Mouse (Mus musculus) heart, postnatal 10 days (tissue): ENCODE measurements around the gene Stau1. TPM values are rescaled to one million over a fixed set of nuclear protein-coding genes. Genes with fewer than 3 reads are reported as not detected.
"Not testable (repeated sequence)": the region's sequence is repeated elsewhere in the genome, so short reads cannot be mapped to it uniquely, and the experiment has no call there.

Source experiments
- DNase-seq, 2 experiments: peaks; one replicate each; pipeline ENCODE4 v3.0.0; 2021
- intact Hi-C: fragments of 180-260 bp; cut with DNase I; formaldehyde crosslinking; loops from one replicate; pipeline ENCODE4 v1.15.1; 2025
- total RNA-seq, 2 experiments: library from RNA; stranded (reverse); gene quantifications; 2 replicates each; pipeline ENCODE4 v1.2.3; 2021

Stau1 gene
- total RNA-seq, result 10 to 100 TPM; 54.2 TPM

DNA sequence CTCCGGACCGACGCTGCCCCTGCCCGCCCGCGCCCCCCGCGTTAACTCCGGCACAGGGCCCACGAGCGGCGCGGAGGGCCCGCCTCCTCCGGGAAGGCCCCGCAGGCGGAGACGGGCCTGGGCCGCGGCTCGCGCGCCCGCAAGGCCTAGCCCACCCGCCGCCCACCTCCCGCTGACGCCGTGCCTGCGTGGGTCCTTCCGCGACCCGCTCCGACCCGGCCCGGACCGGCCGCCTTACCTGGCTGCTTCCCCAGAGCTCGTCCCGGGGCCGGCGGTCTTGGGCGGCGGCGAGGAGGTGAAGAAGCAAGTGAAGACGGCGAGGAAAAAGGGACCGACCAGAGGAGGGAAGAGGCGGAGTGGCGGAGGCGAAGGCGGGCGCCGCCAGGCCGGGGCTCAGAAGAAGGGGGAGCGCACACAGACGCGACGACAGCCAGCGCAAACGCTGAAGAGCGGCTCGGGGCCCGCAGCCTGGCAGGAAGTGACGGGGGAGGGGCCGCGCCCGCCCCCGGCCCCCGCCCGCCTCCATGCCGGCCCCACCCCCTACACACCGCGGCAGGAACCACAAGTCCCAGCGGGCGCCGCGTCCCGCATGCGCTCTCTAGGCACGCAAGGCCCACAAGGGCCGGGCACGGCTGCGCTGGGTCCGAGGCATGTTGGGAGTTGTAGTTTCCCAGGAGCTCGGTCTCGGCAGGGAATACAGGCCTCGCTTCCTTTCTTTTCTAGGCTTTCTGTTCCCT, at the start of gene Stau1:
Gene Stau1 (minus strand): TSS at position 504 of the 737 bp plus-strand sequence.
- intact Hi-C loops, result loop anchor here (2.0 kb wide), 1 partner anchor 39 kb away; no protein-coding TSS in a partner anchor

DNA sequence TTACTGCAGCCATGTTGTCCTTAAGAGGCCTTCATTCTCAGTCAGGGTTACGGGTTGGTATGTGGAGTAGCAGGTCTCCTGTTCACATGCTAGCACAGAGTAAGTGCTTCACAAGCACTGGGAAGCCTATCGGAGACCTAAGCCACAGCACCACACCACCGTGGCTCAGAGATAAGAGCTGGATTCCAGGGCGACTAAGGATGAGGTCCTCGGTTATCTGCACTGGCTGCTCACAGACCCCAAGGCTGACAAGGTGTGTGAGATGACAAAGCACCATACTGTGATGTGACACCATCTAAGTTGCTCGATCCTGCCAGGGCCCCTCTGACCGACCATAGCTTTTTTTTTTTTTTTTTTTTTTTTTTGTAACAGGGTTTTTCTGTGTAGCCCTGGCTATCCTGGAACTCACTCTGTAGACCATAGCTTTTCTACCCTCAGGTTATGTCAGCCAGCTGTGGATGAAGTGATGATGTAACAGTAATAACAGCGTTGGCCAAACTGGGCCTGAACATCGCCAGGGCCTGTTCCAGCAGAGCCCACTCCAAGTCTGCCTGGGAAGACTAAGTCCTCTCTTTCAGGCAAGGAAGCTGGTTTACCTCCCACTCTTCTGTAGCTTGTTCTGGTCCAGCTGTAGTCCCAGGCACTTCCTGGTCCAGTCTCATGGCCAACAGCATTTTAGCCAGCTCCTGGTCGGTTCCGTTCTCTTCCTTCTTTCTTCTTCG, 47.5 kb upstream of the Stau1 start:
- intact Hi-C loops, result no loop called here
- DNase-seq, result no peak

More for the DNA sequence above, at the start of gene Stau1:
- DNase-seq, result peak; percentile 96 to 97

DNA sequence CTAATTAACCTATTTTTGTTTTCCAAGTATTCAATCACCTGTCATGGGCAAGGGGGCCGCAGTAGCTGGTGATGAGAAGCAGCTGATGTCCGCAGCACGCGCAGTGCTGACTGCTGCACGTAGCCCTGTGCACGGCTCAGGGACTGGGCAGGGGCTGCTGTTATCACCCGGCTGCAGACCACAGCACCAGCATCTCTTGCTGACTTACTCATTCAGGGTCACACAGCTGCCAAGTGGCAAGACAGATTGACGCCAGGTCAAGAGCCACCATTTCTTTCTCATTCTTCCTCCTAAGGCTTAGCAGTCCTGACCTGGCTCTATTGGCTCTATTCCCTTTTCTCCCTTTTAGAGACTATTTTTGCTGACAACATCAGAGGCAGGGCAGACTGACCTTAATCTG, 43.3 kb upstream of the Stau1 start:
- DNase-seq, result no peak
- intact Hi-C loops, result no loop called here

DNA sequence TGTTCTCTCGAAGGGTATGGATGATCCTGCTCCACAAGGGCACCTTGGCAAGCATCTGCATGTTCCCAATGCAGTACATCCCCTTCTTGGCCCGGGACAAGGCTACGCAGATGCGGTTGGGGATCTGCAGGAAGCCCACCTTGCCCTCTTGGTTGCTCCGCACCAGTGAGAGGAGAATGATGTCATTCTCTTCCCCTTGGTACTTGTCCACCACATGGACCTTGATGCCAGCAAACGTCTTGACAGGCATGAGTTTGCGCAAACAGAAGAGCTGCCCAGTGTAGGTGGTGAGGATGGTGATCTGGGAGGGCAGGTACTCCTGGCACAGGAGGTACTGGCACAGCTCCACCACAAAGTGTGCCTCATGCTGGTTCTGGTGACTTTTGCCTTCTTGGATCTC, 42.6 kb upstream of the Stau1 start:
- intact Hi-C loops, result no loop called here
- no peak for DNase-seq

DNA sequence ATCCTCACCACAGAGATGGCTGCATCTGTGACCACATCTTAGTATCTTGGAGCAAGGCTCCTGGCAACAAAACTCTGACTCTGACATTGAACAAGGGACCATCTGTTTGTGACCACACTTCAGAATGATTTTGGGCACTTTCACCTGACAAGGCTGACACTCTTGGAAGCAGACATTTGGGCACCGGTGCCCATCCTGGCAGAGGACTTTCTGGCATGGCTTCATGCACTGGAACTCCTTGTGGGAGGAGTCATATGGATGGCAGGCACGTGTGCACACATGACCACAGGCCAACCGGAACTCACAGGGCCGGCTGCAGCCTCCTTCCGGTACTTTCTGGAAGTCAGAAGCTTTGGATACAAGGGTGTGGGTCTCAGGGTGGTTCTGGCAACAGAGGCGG, 42.2 kb upstream of the Stau1 start:
- intact Hi-C loops, result no loop called here
- DNase-seq, result no peak

DNA sequence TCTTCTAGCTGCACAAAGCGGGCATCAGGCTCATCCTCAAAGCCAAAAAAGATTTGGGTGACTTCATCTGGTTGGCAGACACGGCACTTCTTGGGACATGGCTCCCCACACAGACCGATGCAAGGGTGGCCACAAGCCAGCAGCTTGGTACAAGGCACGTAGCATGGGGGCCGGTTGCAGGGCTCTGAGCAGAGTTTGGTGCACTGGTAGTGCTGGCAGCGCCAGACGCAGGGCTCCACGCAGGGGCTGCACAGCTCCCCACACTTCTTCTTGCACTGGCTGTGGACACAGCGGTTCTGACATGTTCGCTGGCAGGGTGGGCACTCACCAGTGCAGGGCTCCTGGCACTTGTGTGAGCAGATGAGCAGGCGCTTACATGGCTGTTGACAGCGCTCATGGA, 41.6 kb upstream of the Stau1 start:
- no peak for DNase-seq
- intact Hi-C loops, result no loop called here

DNA sequence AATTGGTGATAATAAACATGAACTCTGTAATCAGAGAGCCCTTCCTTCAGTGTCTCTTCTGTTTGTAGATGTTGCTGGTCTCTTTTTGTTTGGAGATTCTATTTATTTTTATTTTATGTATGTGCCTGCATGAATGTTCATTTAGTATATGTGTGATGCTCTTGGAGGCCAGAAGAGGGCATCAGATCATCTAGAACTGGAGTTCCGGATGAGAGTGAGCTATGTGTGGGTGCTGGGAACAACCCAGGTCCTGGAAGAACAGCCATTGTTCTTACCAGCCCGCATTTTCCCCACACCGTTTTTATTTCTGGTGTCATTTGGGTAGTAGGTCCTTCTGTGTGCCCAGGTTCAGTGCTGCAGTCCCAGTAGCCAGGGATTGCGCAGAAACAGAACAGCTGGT, 34.4 kb upstream of the Stau1 start:
- DNase-seq, result no peak
- intact Hi-C loops, result no loop called here

DNA sequence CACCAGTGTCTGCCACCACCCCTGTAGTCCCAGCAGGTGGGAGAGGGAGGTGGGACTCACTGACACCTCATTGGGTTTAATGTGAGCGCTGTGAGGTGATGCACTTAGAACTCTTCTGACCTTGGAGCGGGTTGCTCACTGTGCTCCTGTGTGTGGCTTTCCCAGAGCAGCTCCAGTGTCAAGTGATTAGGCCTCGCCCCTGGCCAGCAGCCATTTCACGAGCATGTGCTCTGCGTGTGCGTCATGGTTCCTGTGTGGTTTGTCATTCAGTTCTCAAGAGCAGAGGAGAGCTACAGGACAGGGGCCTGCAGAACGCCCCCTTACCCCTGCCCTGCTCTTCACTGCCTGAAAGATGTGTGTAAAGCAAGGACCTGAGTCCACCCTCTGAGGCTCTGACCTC, 32.5 kb upstream of the Stau1 start:
- intact Hi-C loops, result no loop called here
- peak; percentile 33 to 40 for DNase-seq

DNA sequence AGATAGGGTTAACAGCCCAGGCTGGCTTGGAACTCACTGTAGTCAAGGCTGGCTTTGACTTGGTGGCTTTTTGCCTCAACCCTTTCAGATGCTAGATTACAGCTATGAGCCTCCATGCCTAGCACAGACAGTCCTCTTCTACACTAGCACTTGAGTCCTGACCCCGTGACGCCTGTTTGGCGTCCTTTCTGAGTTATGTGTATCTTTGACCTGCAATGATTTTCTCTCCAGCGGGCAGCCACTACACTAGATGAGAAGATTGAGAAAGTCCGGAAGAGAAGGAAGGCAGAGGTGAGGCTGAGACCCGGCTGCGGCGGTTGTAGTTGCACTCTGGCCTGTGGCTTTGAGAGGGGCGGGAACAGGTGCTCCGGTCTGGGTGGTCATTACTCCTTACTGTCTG, 23.3 kb upstream of the Stau1 start:
- DNase-seq, result no peak
- intact Hi-C loops, result no loop called here

DNA sequence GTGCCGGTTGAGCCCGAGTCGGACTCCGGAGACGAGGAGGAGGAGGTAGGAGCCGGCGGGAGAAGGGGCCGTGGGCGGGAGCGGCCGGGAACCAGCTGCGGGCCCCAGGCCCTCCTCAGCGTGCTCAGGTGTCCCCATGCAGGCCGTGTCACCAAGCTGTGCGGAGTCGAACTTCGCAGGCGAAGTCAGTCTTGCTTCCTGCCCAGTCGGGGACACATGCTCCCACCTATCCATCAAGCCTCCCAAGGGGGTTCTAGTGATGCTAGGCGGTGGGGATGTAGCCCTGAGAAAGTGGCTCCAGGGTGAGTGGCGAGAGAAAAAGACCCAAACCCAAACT, 19.3 kb upstream of the Stau1 start:
- intact Hi-C loops, result no loop called here
- DNase-seq, result no peak

DNA sequence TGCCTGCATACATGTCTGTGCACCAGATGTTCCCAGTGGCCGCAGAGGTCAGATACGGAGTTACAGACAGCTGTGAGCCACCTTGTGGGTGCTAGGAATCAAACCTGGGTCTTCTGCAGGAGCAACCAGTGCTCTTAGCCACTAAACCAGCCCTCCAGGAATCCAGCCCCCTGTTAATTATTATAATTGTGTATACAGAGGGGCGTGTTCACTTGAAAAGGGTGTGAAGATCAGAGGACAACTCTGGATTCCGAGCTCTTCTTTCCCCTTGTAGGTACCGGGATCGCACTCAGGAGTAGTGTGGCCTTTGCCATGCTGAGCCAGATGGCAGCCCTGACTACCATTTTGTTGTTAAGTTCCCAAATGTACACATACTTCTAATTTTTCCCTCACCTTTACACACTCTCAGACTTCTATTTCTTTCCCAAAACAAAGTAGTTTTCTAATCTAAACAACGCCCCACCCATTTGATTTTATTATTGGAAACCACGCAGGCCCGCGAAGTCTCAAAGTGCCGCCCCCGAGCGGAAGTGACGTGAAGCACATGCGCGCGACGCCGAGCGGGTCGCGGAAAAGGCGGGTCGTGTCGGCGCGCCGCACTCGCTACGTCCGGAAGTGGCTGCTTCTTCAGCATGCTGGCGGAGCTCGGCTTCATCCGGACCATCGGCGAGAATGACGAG, 18.7 kb upstream of the Stau1 start, which contains the start of gene Ddx27:
Gene Ddx27 (plus strand): TSS at position 492 of the 680 bp plus-strand sequence.
- peak; percentile 95 to 97 for DNase-seq
- intact Hi-C loops, result no loop called here

DNA sequence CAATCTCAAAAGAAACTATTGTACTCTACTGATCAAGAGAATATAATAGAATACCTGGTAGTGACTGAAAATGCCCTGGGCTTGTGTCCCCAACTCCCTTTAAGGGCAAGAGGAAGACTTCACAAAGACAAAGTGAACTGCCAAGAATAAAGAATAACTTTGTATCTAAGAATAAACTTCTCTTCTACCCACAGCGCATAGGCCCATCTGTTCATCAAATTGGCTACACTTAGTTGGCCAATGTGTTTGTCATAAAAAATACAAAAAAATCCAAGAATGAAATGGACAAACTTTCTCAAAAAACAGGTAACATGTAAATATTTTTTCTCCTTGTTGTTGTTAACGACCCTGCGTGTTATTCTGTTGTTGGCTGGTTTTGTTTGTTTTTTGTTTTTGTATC, 14.4 kb upstream of the Stau1 start:
- intact Hi-C loops, result no loop called here
- no peak for DNase-seq

DNA sequence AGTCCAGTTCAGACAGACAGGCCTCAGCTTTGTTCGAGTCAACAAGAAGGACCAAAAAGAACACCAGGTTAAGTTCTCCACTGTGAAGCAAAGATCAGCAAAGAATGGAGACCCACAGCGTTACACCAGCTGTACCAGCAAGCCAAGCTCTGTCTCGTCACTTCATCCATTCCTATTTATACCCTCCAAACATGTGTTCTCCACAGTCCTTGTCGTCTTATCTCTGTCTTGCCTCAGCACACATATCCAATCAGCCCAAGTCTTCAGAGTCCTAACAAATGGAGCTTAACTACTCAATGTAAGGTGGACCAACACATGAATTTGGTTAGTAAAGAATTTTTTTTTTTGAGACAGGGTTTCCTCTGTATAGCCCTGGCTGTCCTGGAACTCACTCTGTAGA, 13.4 kb upstream of the Stau1 start:
- no peak for DNase-seq
- intact Hi-C loops, result no loop called here

DNA sequence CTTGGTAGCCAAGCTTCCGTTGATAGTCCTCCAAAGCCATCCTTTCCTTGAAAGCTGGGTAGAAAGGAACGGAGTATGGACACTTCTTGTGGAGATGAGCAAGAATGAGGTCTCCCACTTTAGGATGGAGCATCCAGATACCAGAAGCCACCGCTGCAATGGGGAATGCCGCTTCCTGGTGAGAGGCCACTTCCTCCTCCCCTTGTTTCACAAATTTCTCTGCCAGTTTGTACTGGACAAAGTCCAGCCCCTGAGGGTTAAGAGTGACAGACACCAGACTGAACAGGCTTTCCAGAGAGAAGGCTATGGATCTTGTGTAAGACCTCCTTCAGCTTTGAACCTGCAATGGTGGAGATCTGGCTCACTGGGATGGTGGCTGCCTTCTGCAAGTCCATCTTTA, 11.5 kb upstream of the Stau1 start:
- intact Hi-C loops, DNase-seq: not testable (repeated sequence)

DNA sequence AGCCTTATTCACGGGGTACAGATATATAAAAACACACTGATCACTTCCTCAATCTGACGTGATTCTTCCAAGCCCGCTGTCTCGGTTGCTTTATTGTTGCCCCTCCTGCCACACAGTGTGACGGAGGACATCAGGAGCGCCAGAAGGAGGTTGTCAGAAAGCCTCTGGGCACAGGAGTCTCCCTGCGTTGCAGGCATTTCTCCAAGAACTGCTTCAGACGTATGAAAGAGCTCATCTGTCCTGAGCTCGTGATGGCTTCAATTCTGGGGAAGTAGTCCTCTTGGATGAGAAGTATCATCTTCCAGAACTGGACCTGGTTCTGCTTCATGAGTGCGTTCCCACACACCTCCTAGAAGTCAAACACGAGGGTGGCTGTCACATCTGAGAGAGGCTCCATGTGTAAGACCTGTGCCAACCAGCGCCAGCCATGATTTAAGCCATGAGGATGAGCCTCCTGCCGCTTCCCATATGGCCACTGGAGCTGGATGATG, 10.9 kb upstream of the Stau1 start:
- intact Hi-C loops, result no loop called here
- no peak for DNase-seq

DNA sequence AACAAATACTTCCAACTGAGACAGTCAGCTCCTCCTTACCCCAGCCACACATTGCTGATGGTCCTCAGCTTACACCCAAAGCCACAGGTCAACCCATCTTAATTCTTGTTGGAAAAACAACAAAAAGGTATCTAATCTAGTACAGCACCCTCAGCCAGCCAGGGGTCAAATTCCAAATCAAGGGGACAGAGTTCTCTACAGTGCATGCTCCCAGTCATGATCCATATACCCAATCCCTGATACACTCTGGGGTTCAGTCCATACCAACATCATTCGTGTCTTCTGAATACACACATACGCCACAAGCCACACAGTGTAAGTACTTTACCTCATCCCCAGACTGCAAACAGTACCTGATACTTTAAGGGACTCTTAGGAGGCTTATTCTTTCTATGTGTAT, 10.3 kb upstream of the Stau1 start:
- no peak for DNase-seq
- intact Hi-C loops, result no loop called here

DNA sequence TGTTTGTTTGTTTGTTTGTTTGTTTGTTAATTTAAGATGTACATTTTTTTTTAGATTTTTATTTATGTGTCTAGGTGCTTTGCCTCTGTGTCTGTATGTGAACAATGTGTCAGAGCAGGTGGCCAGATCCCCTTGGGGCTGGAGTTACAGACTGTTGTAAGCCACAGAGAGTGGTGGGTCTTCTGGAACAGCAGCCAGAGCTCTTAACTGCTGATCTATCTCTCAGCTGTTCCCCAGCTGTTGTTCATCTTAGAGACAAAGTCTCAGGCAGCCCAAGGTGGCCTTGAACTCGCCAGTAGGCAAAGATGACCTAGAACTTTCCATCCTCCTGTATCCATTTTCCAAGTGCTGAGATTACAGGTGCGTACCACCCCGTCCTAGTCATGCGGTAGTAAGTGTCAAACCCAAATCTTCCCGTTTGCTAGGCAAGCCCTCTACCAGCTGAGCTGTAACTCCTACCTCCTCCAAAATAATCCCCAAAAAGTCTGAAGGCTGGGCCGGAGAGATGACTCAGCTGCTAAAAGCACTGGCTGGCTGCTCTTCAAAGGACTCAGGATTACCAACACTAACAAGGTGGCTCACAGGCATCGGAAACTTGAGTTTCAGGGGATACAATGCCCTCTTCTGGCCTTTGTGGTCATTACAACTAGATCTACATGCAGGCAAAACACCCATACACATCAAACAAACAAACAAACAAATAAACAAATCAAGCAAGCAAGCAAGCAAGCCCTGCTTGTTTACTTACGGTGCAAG, 8.2 kb upstream of the Stau1 start:
- intact Hi-C loops, result loop anchor here (1.0 kb wide), 1 partner anchor 47 kb away; no protein-coding TSS in a partner anchor
- DNase-seq, result peak; percentile 75 to 86

DNA sequence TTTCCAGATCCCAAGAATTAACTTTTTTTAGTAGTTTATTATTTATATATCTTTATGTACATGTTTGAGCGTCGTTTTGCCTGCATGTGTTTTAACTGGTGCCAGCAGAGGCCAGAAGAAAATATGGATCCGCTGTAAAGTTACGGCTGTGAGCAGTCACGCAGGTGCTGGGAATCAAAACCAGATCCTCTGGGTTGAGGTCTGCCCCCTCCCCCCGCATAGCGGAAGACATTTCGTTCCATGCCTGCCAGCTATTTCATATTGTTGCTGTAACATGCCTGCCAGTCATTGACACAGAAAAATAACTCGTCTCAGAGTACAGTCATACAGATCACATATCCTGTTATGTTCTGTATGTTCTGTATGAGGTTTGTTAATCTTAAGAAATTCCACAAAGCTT, 5.4 kb upstream of the Stau1 start:
- DNase-seq, result no peak
- intact Hi-C loops, result no loop called here

DNA sequence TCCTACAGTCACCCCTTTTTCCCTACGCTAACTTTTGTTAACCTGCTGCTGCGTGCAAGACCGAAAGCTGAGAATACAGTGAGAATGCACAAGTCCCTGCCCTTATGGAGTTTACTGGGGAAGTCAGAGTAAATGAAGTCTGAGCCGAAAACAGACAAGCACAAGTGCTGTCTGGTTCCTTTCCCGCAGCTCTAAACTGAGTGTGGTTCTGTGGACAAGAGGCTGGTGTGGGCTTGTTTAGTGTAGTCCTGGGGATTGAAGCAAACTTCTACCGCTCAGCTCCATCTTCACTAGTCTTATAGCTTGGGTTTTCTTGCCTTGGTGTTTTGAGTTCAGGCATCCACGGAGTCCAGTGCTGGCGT, 415 bp upstream of the Stau1 start:
- intact Hi-C loops, result loop anchor here (2.0 kb wide), 1 partner anchor 40 kb away; no protein-coding TSS in a partner anchor
- no peak for DNase-seq

DNA sequence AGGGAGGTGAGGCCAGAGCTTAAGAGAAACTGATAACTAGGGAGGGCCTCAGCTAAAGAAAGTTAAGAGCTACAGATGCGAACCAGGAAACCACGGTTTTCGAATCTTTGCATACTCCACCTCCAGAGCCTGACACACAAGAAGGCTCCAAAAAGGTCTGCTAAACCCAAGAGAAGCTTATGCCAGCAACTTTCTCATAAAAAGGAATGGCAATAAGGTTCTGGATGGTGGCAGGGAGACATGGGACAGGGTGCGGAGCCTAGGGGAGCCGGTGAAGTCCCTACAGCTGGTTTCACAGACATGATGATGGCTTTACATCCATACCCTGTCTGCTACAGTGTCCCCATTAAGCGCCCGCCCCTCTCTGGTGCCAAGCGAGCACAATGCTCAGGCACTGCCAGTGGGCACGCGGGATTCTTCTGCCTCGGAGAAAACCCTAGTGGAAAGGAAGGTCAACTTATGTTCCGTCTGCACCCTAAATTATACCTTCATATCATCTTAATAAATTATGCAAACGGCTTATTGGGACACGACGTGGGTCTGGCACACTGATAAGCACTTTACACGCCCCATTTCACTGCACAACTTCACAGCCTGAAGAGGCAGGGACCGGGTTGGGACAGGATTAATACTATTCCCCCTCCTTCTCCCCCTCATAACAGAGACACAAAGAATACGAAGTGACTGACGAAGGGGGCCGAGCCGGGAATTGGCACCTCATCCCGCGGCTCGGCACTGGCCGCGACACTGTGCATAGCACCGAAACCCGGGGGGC, 891 bp downstream of the Stau1 start:
- DNase-seq, result peak; percentile 27 to 38
- intact Hi-C loops, result no loop called here
